Mouse (Mus musculus): ENCODE data around the gene Map3k5. TPM values are rescaled to one million over a fixed set of nuclear protein-coding genes. Genes with fewer than 3 reads are reported as not detected.

Map3k5 gene
- polyA plus RNA-seq, 1 experiment from 2014 or later: 4.0 TPM

GRCm38 (mm10) chr10:20000408-20000770 lies 66.1 kb downstream of the Map3k5 start:
- no peaks in the 10 kb centered on the region for H3K36me3 ChIP-seq (ENCODE audit: control insufficient read depth, insufficient read depth, low read length)
- ATAC-seq (ENCODE audit: low FRiP score, low TSS enrichment): no peak
- H3K4me1 ChIP-seq (ENCODE audit: control insufficient read depth, insufficient read depth, low read length): no peaks in the 10 kb centered on the region
- no peaks in the 10 kb centered on the region for H3K9me3 ChIP-seq (ENCODE audit: control insufficient read depth, low read length)
- no peak overlapping the region for H3K27ac ChIP-seq (ENCODE audit: low read depth, low read length)
- H3K4me2 ChIP-seq (replicated peaks; ENCODE audit: low read depth, low read length): no peak overlapping the region
- H3K27me3 ChIP-seq (ENCODE audit: control insufficient read depth, insufficient read depth, low read length): no peaks in the 10 kb centered on the region
- H3K9ac ChIP-seq (ENCODE audit: low read depth, low read length): no peak overlapping the region
- no peak overlapping the region for H3K4me3 ChIP-seq (ENCODE audit: low read length)
- 82% methylated on average over 8 of the region's 8 CpGs for WGBS

- no peak for ATAC-seq (ENCODE audit: low FRiP score, low TSS enrichment)
- no peaks in the 10 kb centered on the region for H3K4me1 ChIP-seq (ENCODE audit: control insufficient read depth, insufficient read depth, low read length)
- H3K4me2 ChIP-seq (replicated peaks; ENCODE audit: low read depth, low read length): no peak overlapping the region
- no peak overlapping the region for H3K27ac ChIP-seq (ENCODE audit: low read depth, low read length)
- H3K27me3 ChIP-seq (ENCODE audit: control insufficient read depth, insufficient read depth, low read length): no peaks in the 10 kb centered on the region
- no peaks in the 10 kb centered on the region for H3K9me3 ChIP-seq (ENCODE audit: control insufficient read depth, low read length)
- no peaks in the 10 kb centered on the region for H3K36me3 ChIP-seq (ENCODE audit: control insufficient read depth, insufficient read depth, low read length)
- H3K4me3 ChIP-seq (ENCODE audit: low read length): no peak overlapping the region
- H3K9ac ChIP-seq (ENCODE audit: low read depth, low read length): no peak overlapping the region
- WGBS: 61% methylated on average over 5 of the region's 5 CpGs
These were observed 67.7 kb downstream of the Map3k5 start for GRCm38 (mm10) chr10:20001990-20002389.

- Histone ChIP-seq H3K9me3 (ENCODE audit: control insufficient read depth, low read length) (no peaks in the 10 kb centered on the region), H3K4me3 (ENCODE audit: low read length) (no peak overlapping the region), H3K4me2 (replicated peaks; ENCODE audit: low read depth, low read length) (no peak overlapping the region), H3K9ac (ENCODE audit: low read depth, low read length) (no peak overlapping the region), H3K36me3 (ENCODE audit: control insufficient read depth, insufficient read depth, low read length) (no peaks in the 10 kb centered on the region), H3K4me1 (ENCODE audit: control insufficient read depth, insufficient read depth, low read length) (no peaks in the 10 kb centered on the region), H3K27ac (ENCODE audit: low read depth, low read length) (no peak overlapping the region), H3K27me3 (ENCODE audit: control insufficient read depth, insufficient read depth, low read length) (no peaks in the 10 kb centered on the region)
- ATAC-seq (ENCODE audit: low FRiP score, low TSS enrichment): no peak
- 72% methylated on average over 5 of the region's 5 CpGs for WGBS
These were observed 68.7 kb downstream of the Map3k5 start for GRCm38 (mm10) chr10:20003006-20003405.

- H3K4me2 ChIP-seq (replicated peaks; ENCODE audit: low read depth, low read length): no peak overlapping the region
- H3K27me3 ChIP-seq (ENCODE audit: control insufficient read depth, insufficient read depth, low read length): no peaks in the 10 kb centered on the region
- no peaks in the 10 kb centered on the region for H3K9me3 ChIP-seq (ENCODE audit: control insufficient read depth, low read length)
- H3K9ac ChIP-seq (ENCODE audit: low read depth, low read length): no peak overlapping the region
- no peaks in the 10 kb centered on the region for H3K36me3 ChIP-seq (ENCODE audit: control insufficient read depth, insufficient read depth, low read length)
- H3K4me3 ChIP-seq (ENCODE audit: low read length): no peak overlapping the region
- 84% methylated on average over 4 of the region's 4 CpGs for WGBS
- H3K4me1 ChIP-seq (ENCODE audit: control insufficient read depth, insufficient read depth, low read length): no peaks in the 10 kb centered on the region
- ATAC-seq (ENCODE audit: low FRiP score, low TSS enrichment): no peak
- no peak overlapping the region for H3K27ac ChIP-seq (ENCODE audit: low read depth, low read length)
These were observed 70.5 kb downstream of the Map3k5 start for GRCm38 (mm10) chr10:20004786-20005185.

- H3K9me3 ChIP-seq (ENCODE audit: control insufficient read depth, low read length): no peaks in the 10 kb centered on the region
- H3K4me2 ChIP-seq (replicated peaks; ENCODE audit: low read depth, low read length): no peak overlapping the region
- no peak for ATAC-seq (ENCODE audit: low FRiP score, low TSS enrichment)
- no peaks in the 10 kb centered on the region for H3K36me3 ChIP-seq (ENCODE audit: control insufficient read depth, insufficient read depth, low read length)
- 97% methylated on average over 6 of the region's 6 CpGs for WGBS
- H3K27ac ChIP-seq (ENCODE audit: low read depth, low read length): no peak overlapping the region
- no peaks in the 10 kb centered on the region for H3K27me3 ChIP-seq (ENCODE audit: control insufficient read depth, insufficient read depth, low read length)
- H3K4me1 ChIP-seq (ENCODE audit: control insufficient read depth, insufficient read depth, low read length): no peaks in the 10 kb centered on the region
- H3K9ac ChIP-seq (ENCODE audit: low read depth, low read length): no peak overlapping the region
- H3K4me3 ChIP-seq (ENCODE audit: low read length): no peak overlapping the region
These were observed 71.2 kb downstream of the Map3k5 start for GRCm38 (mm10) chr10:20005491-20005952.

GRCm38 (mm10) chr10:20006333-20007093 lies 72.2 kb downstream of the Map3k5 start:
- Histone ChIP-seq H3K9me3 (ENCODE audit: control insufficient read depth, low read length) (no peaks in the 10 kb centered on the region), H3K4me2 (replicated peaks; ENCODE audit: low read depth, low read length) (no peak overlapping the region), H3K36me3 (ENCODE audit: control insufficient read depth, insufficient read depth, low read length) (no peaks in the 10 kb centered on the region), H3K4me3 (ENCODE audit: low read length) (no peak overlapping the region), H3K27ac (ENCODE audit: low read depth, low read length) (no peak overlapping the region), H3K27me3 (ENCODE audit: control insufficient read depth, insufficient read depth, low read length) (no peaks in the 10 kb centered on the region), H3K4me1 (ENCODE audit: control insufficient read depth, insufficient read depth, low read length) (no peaks in the 10 kb centered on the region), H3K9ac (ENCODE audit: low read depth, low read length) (no peak overlapping the region)
- WGBS: 83% methylated on average over 17 of the region's 17 CpGs
- no peak for ATAC-seq (ENCODE audit: low FRiP score, low TSS enrichment)

- H3K4me3 ChIP-seq (ENCODE audit: low read length): no peak overlapping the region
- no peaks in the 10 kb centered on the region for H3K9me3 ChIP-seq (ENCODE audit: control insufficient read depth, low read length)
- no peaks in the 10 kb centered on the region for H3K36me3 ChIP-seq (ENCODE audit: control insufficient read depth, insufficient read depth, low read length)
- no peaks in the 10 kb centered on the region for H3K4me1 ChIP-seq (ENCODE audit: control insufficient read depth, insufficient read depth, low read length)
- 93% methylated on average over 6 of the region's 6 CpGs for WGBS
- no peak overlapping the region for H3K4me2 ChIP-seq (replicated peaks; ENCODE audit: low read depth, low read length)
- no peak for ATAC-seq (ENCODE audit: low FRiP score, low TSS enrichment)
- H3K9ac ChIP-seq (ENCODE audit: low read depth, low read length): no peak overlapping the region
- H3K27me3 ChIP-seq (ENCODE audit: control insufficient read depth, insufficient read depth, low read length): no peaks in the 10 kb centered on the region
- no peak overlapping the region for H3K27ac ChIP-seq (ENCODE audit: low read depth, low read length)
These were observed 75.0 kb downstream of the Map3k5 start for GRCm38 (mm10) chr10:20009310-20009709.

GRCm38 (mm10) chr10:20010018-20010417 lies 75.7 kb downstream of the Map3k5 start:
- Histone ChIP-seq H3K9me3 (ENCODE audit: control insufficient read depth, low read length) (no peaks in the 10 kb centered on the region), H3K4me2 (replicated peaks; ENCODE audit: low read depth, low read length) (no peak overlapping the region), H3K27ac (ENCODE audit: low read depth, low read length) (no peak overlapping the region), H3K27me3 (ENCODE audit: control insufficient read depth, insufficient read depth, low read length) (no peaks in the 10 kb centered on the region), H3K36me3 (ENCODE audit: control insufficient read depth, insufficient read depth, low read length) (no peaks in the 10 kb centered on the region), H3K4me3 (ENCODE audit: low read length) (no peak overlapping the region), H3K4me1 (ENCODE audit: control insufficient read depth, insufficient read depth, low read length) (no peaks in the 10 kb centered on the region), H3K9ac (ENCODE audit: low read depth, low read length) (no peak overlapping the region)
- WGBS: 96% methylated on average over 3 of the region's 3 CpGs
- ATAC-seq (ENCODE audit: low FRiP score, low TSS enrichment): no peak

GRCm38 (mm10) chr10:20018406-20018805 lies 84.1 kb downstream of the Map3k5 start:
- H3K27ac ChIP-seq (ENCODE audit: low read depth, low read length): no peak overlapping the region
- no peak for ATAC-seq (ENCODE audit: low FRiP score, low TSS enrichment)
- H3K36me3 ChIP-seq (ENCODE audit: control insufficient read depth, insufficient read depth, low read length): no peaks in the 10 kb centered on the region
- H3K4me2 ChIP-seq (replicated peaks; ENCODE audit: low read depth, low read length): no peak overlapping the region
- no peak overlapping the region for H3K9ac ChIP-seq (ENCODE audit: low read depth, low read length)
- WGBS: 98% methylated on average over 10 of the region's 10 CpGs
- H3K27me3 ChIP-seq (ENCODE audit: control insufficient read depth, insufficient read depth, low read length): no peaks in the 10 kb centered on the region
- peaks cover 11% of the 10 kb centered on the region; the same call in 1 of the 2 replicates for H3K9me3 ChIP-seq (ENCODE audit: control insufficient read depth, low read length)
- H3K4me3 ChIP-seq (ENCODE audit: low read length): no peak overlapping the region
- peaks cover 10% of the 10 kb centered on the region; the same call in 1 of the 2 replicates for H3K4me1 ChIP-seq (ENCODE audit: control insufficient read depth, insufficient read depth, low read length)

Data from kidney, embryonic 14.5 days (tissue).